Mouse (Mus musculus) cerebellum, adult 2 months (tissue): ENCODE measurements around the gene Plet1.

Experiments used
- CTCF ChIP-seq: fragments of 200-500 bp; IDR thresholded peaks from 2 replicates; pipeline ENCODE4 v1.5.1; 2011; ENCODE audit warnings: low read depth, mild to moderate bottlenecking, control low read depth, low read length, moderate library complexity, borderline replicate concordance; ENCODE audit not compliant: insufficient read depth
- POLR2A ChIP-seq: fragments of 200-500 bp; IDR thresholded peaks from 2 replicates; pipeline ENCODE4 v1.6.1; 2011; ENCODE audit warnings: low read length, control low read depth, borderline replicate concordance; ENCODE audit not compliant: insufficient read depth

- TF ChIP-seq POLR2A (no peak), CTCF (no peak)
Observed at GRCm38 (mm10) chr9:50537295-50537694, 43.0 kb downstream of the Plet1 start.
